Mouse (Mus musculus) CH12.LX (cell line): ENCODE measurements around the gene Tex35.

Source experiments
- CTCF ChIP-seq, 2 experiments: IDR thresholded peaks in 1 of 2; conservative IDR thresholded peaks in 1 of 2; 2 replicates each; pipeline ENCODE4 v1.5.1; 2011 to 2012; ENCODE audit warnings: low read depth in 2 of 2, low read length in 2 of 2, improper control_type of control experiment in 1 of 2, inconsistent platforms in 1 of 2, mild to moderate bottlenecking in 1 of 2, moderate library complexity in 1 of 2
- JUND ChIP-seq: conservative IDR thresholded peaks from 2 replicates; pipeline ENCODE4 v1.6.1; 2011; ENCODE audit warnings: low read depth, low read length, improper control_type of control experiment
- POLR2AphosphoS2 ChIP-seq: IDR thresholded peaks from 2 replicates; pipeline ENCODE4 v1.6.1; 2011; ENCODE audit warnings: low read depth, low read length, improper control_type of control experiment
- SIN3A ChIP-seq: IDR thresholded peaks from 2 replicates; pipeline ENCODE4 v1.6.1; 2012; ENCODE audit warnings: low read length, improper control_type of control experiment, inconsistent platforms

DNA sequence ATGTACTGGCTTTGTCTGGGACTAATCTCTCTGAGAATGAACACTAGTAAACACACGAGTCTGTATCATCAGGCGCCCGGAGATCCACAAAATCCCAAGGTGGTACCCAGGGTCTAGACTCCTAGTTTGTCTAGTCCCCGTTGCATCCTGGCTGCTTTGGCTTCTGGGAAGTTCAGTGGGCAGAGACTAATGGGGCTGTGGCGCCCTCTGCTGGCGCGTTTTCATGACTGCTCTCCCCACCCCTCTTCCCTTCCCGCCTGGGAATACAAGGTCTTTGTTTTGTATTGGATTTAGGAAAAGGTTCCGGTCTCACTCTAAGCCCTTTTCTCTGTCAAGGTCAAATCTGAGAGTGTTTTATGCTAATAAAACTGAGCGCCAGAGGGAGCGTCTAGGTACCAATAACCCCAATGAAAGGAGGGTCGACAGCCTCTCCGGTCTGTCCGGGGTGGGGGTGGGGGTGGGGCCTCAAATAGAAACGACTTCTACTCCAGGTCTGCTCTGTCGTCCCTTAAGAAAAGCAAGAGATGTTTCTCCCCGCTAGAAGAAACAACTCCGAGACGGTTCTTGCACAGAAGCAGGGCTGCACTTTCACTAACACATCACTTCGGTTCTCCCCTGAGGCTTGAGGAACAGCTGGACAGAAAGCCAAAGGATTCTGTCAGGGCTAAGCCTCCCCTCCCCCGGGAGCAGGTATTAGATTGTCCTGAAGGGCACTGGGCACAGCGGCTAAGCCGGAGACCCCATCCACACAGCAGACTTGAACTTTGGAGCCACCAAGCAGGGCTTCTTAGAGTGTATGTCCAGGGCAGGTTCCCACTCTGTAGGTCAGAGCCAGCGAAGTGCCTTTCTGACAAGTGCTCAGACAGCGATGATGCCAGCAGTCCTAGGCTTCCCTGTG, 22.1 kb downstream of the Tex35 start:
- TF ChIP-seq CTCF (conservative IDR thresholded peaks at IDR 0.05 in 1 of 2, IDR thresholded peaks at IDR 0.05 in 1 of 2; ENCODE audit: low read depth in 2 of 2, low read length in 2 of 2) (peak; percentile 33 to 87; a peak in 3 of 4 replicates), JUND (no peak), POLR2AphosphoS2 (no peak), SIN3A (peak; percentile 47; the same call in 1 of the 2 replicates)
